Mouse (Mus musculus): Measurements from ENCODE around the gene Hist1h2bf. TPM values are rescaled to one million over a fixed set of nuclear protein-coding genes. Genes with fewer than 3 reads are reported as not detected.
"Not testable (repeated sequence)": the region's sequence is repeated elsewhere in the genome, so short reads cannot be mapped to it uniquely, and the experiment has no call there.

The Hist1h2bf gene
- polyA plus RNA-seq, 1 experiment from 2014 or later = 3.0 TPM

GRCm38 (mm10) chr13:23592614-23593013 is 18.6 kb upstream of the Hist1h2bf start:
- Histone ChIP-seq H3K36me3 (ENCODE audit: control insufficient read depth, insufficient read depth, low read length) (no peaks in the 10 kb centered on the region), H3K27ac (ENCODE audit: low read length) (peak overlapping the region; percentile 59), H3K4me2 (ENCODE audit: low read depth, low read length) (no peak overlapping the region), H3K9me3 (replicated peaks; ENCODE audit: control insufficient read depth, low read length) (no peaks in the 10 kb centered on the region), H3K4me1 (ENCODE audit: control insufficient read depth, insufficient read depth, low read length) (no peaks in the 10 kb centered on the region; the same call in 1 of the 2 replicates), H3K9ac (ENCODE audit: low read length) (no peak overlapping the region), H3K4me3 (replicated peaks; ENCODE audit: low read length) (no peak overlapping the region), H3K27me3 (ENCODE audit: control insufficient read depth, insufficient read depth, low read length) (no peaks in the 10 kb centered on the region)
- ATAC-seq (ENCODE audit: insufficient read depth, low FRiP score) = no peak
- 73% methylated on average over 7 of the region's 7 CpGs for WGBS

- not testable (repeated sequence) for H3K36me3 ChIP-seq (ENCODE audit: control insufficient read depth, insufficient read depth, low read length); H3K9ac ChIP-seq (ENCODE audit: low read length); H3K27me3 ChIP-seq (ENCODE audit: control insufficient read depth, insufficient read depth, low read length); H3K4me3 ChIP-seq (replicated peaks; ENCODE audit: low read length); H3K4me2 ChIP-seq (ENCODE audit: low read depth, low read length); ATAC-seq (ENCODE audit: insufficient read depth, low FRiP score); H3K27ac ChIP-seq (ENCODE audit: low read length); H3K9me3 ChIP-seq (replicated peaks; ENCODE audit: control insufficient read depth, low read length); H3K4me1 ChIP-seq (ENCODE audit: control insufficient read depth, insufficient read depth, low read length)
- 76% methylated on average over 7 of the region's 7 CpGs for WGBS
Observed at GRCm38 (mm10) chr13:23591886-23592285, 17.9 kb upstream of the Hist1h2bf start.

- no peak for ATAC-seq (ENCODE audit: insufficient read depth, low FRiP score)
- 89% methylated on average over 7 of the region's 7 CpGs for WGBS
- Histone ChIP-seq H3K27ac (ENCODE audit: low read length) (no peak overlapping the region), H3K9ac (ENCODE audit: low read length) (no peak overlapping the region), H3K9me3 (replicated peaks; ENCODE audit: control insufficient read depth, low read length) (no peaks in the 10 kb centered on the region), H3K36me3 (ENCODE audit: control insufficient read depth, insufficient read depth, low read length) (no peaks in the 10 kb centered on the region), H3K4me3 (replicated peaks; ENCODE audit: low read length) (no peak overlapping the region), H3K4me2 (ENCODE audit: low read depth, low read length) (no peak overlapping the region), H3K27me3 (ENCODE audit: control insufficient read depth, insufficient read depth, low read length) (no peaks in the 10 kb centered on the region), H3K4me1 (ENCODE audit: control insufficient read depth, insufficient read depth, low read length) (peaks cover 4% of the 10 kb centered on the region; the same call in 1 of the 2 replicates)
Observed at GRCm38 (mm10) chr13:23591206-23591605, 17.2 kb upstream of the Hist1h2bf start.

GRCm38 (mm10) chr13:23586940-23587225 is 12.9 kb upstream of the Hist1h2bf start:
- Histone ChIP-seq H3K9me3 (replicated peaks; ENCODE audit: control insufficient read depth, low read length) (no peaks in the 10 kb centered on the region), H3K4me1 (ENCODE audit: control insufficient read depth, insufficient read depth, low read length) (peaks cover 26% of the 10 kb centered on the region), H3K27me3 (ENCODE audit: control insufficient read depth, insufficient read depth, low read length) (no peaks in the 10 kb centered on the region), H3K4me2 (ENCODE audit: low read depth, low read length) (peak overlapping the region; percentile 73), H3K36me3 (ENCODE audit: control insufficient read depth, insufficient read depth, low read length) (no peaks in the 10 kb centered on the region), H3K27ac (ENCODE audit: low read length) (peak overlapping the region; percentile 96), H3K9ac (ENCODE audit: low read length) (peak overlapping the region; percentile 70), H3K4me3 (replicated peaks; ENCODE audit: low read length) (peak overlapping the region; percentile 44)
- whole genome bisulfite sequencing = 0% methylated on average over 1 of the region's 1 CpGs
- no peak for ATAC-seq (ENCODE audit: insufficient read depth, low FRiP score)

GRCm38 (mm10) chr13:23586099-23586939 is 12.3 kb upstream of the Hist1h2bf start:
- Histone ChIP-seq H3K4me3 (replicated peaks; ENCODE audit: low read length) (peak overlapping the region; percentile 44), H3K36me3 (ENCODE audit: control insufficient read depth, insufficient read depth, low read length) (no peaks in the 10 kb centered on the region), H3K27ac (ENCODE audit: low read length) (peak overlapping the region; percentile 96), H3K9ac (ENCODE audit: low read length) (peak overlapping the region; percentile 70), H3K9me3 (replicated peaks; ENCODE audit: control insufficient read depth, low read length) (no peaks in the 10 kb centered on the region), H3K4me2 (ENCODE audit: low read depth, low read length) (peak overlapping the region; percentile 73), H3K27me3 (ENCODE audit: control insufficient read depth, insufficient read depth, low read length) (no peaks in the 10 kb centered on the region), H3K4me1 (ENCODE audit: control insufficient read depth, insufficient read depth, low read length) (peaks cover 28% of the 10 kb centered on the region)
- 1% methylated on average over 22 of the region's 22 CpGs for WGBS
- no peak for ATAC-seq (ENCODE audit: insufficient read depth, low FRiP score)

- H3K9me3 ChIP-seq (replicated peaks; ENCODE audit: control insufficient read depth, low read length); H3K27me3 ChIP-seq (ENCODE audit: control insufficient read depth, insufficient read depth, low read length); H3K36me3 ChIP-seq (ENCODE audit: control insufficient read depth, insufficient read depth, low read length): not testable (repeated sequence)
- H3K4me1 ChIP-seq (ENCODE audit: control insufficient read depth, insufficient read depth, low read length) = peaks cover 32% of the 10 kb centered on the region
- WGBS = under 1% methylated on average over 28 of the region's 36 CpGs
- peak overlapping the region; percentile 85 for H3K4me2 ChIP-seq (ENCODE audit: low read depth, low read length)
- peak overlapping the region; percentile 97 for H3K27ac ChIP-seq (ENCODE audit: low read length)
- peak overlapping the region; percentile 71 for H3K9ac ChIP-seq (ENCODE audit: low read length)
- peak; percentile 87 for ATAC-seq (ENCODE audit: insufficient read depth, low FRiP score)
- H3K4me3 ChIP-seq (replicated peaks; ENCODE audit: low read length) = peak overlapping the region; percentile 49
Observed at GRCm38 (mm10) chr13:23585442-23586098, 11.6 kb upstream of the Hist1h2bf start.

- Histone ChIP-seq H3K4me2 (ENCODE audit: low read depth, low read length) (peak overlapping the region; percentile 85), H3K4me1 (ENCODE audit: control insufficient read depth, insufficient read depth, low read length) (peaks cover 32% of the 10 kb centered on the region), H3K9ac (ENCODE audit: low read length) (peak overlapping the region; percentile 71), H3K9me3 (replicated peaks; ENCODE audit: control insufficient read depth, low read length) (no peaks in the 10 kb centered on the region), H3K4me3 (replicated peaks; ENCODE audit: low read length) (peak overlapping the region; percentile 49), H3K36me3 (ENCODE audit: control insufficient read depth, insufficient read depth, low read length) (no peaks in the 10 kb centered on the region), H3K27ac (ENCODE audit: low read length) (peak overlapping the region; percentile 97), H3K27me3 (ENCODE audit: control insufficient read depth, insufficient read depth, low read length) (no peaks in the 10 kb centered on the region)
- no peak for ATAC-seq (ENCODE audit: insufficient read depth, low FRiP score)
- under 1% methylated on average over 21 of the region's 21 CpGs for WGBS
Observed at GRCm38 (mm10) chr13:23585029-23585441, 11.0 kb upstream of the Hist1h2bf start.

- Histone ChIP-seq H3K4me1 (ENCODE audit: control insufficient read depth, insufficient read depth, low read length) (peaks cover 32% of the 10 kb centered on the region), H3K27ac (ENCODE audit: low read length) (peak overlapping the region; percentile 97), H3K36me3 (ENCODE audit: control insufficient read depth, insufficient read depth, low read length) (no peaks in the 10 kb centered on the region), H3K4me3 (replicated peaks; ENCODE audit: low read length) (peak overlapping the region; percentile 49), H3K4me2 (ENCODE audit: low read depth, low read length) (peak overlapping the region; percentile 85), H3K9ac (ENCODE audit: low read length) (peak overlapping the region; percentile 59), H3K9me3 (replicated peaks; ENCODE audit: control insufficient read depth, low read length) (no peaks in the 10 kb centered on the region), H3K27me3 (ENCODE audit: control insufficient read depth, insufficient read depth, low read length) (no peaks in the 10 kb centered on the region)
- no peak for ATAC-seq (ENCODE audit: insufficient read depth, low FRiP score)
Observed at GRCm38 (mm10) chr13:23584331-23584730, 10.3 kb upstream of the Hist1h2bf start.

- Histone ChIP-seq H3K27me3 (ENCODE audit: control insufficient read depth, insufficient read depth, low read length) (no peaks in the 10 kb centered on the region), H3K9me3 (replicated peaks; ENCODE audit: control insufficient read depth, low read length) (no peaks in the 10 kb centered on the region), H3K36me3 (ENCODE audit: control insufficient read depth, insufficient read depth, low read length) (no peaks in the 10 kb centered on the region), H3K4me1 (ENCODE audit: control insufficient read depth, insufficient read depth, low read length) (peaks cover 32% of the 10 kb centered on the region), H3K9ac (ENCODE audit: low read length) (no peak overlapping the region), H3K4me2 (ENCODE audit: low read depth, low read length) (no peak overlapping the region), H3K27ac (ENCODE audit: low read length) (peak overlapping the region; percentile 68), H3K4me3 (replicated peaks; ENCODE audit: low read length) (no peak overlapping the region)
- ATAC-seq (ENCODE audit: insufficient read depth, low FRiP score) = no peak
Observed at GRCm38 (mm10) chr13:23583387-23584068, 9.5 kb upstream of the Hist1h2bf start.
